Mouse (Mus musculus) telencephalon, adult 2 months (tissue): ENCODE measurements around the gene Lbr.

Source experiments
- DNase-seq: peaks from one replicate; pipeline ENCODE4 v3.0.0-alpha.2; 2011; ENCODE audit warnings: low read depth, low spot score

Gene Lbr

DNA sequence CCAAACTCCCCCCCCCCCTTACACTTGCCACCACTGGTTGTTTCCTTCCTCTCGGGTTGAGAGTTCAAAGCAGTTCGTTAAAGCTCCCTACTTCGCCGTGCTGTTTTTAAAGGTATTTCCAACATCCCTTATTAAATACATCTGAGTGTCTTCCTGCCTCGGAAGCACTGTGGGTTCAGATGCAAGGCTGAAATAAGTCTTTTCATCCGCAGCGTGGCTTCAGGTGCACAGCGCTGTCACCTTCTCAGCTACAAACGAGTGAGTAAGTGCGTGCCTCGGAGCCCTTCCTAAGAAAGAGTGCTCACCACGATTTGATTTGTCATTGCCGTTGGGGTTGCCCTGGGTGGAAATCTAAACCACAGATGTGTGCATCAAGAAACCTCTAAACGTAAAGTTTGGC is at the start of gene Lbr:
TSS of gene Lbr (minus strand) at position 266 of the 400 bp plus-strand sequence.
- DNase-seq: no peak

DNA sequence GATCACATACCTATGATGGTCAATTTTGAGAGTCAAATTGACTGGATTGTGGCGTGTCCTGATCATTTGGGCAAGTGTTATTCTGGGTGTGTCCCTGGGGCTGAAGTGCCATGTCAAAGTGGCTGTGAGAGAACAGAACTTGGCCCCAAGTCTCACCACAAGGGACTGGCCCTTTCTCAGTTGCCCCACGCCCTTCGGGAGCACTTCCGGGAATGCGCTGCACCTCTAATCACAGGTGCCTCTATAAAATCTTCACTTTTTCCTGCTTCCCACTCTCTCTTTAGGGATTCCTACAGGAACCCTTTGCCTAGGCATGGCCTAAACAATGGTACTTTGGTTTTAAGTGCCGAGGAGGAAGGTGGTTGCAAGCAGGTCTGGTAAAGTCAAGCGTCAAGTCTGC is 46.8 kb upstream of the Lbr start:
- DNase-seq: no peak

DNA sequence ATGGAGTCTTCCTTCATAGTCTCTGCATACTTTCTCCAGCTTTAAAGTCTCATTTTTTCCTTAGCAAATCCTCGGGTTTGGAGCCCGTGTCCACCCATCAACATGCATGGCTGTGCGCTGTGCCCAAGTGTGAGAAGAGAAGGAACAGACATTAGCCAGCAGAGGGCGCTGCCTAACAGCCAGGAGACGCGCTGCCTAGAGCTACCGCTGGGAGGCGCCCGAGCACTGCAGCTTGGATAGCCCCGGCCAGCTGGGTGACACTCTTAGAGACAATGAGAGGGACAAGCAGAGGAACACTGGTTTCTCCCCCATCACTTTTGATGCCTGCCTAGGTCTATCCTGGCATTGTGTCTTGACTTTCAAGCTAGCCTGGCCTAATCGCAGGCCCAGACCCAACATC is 46.0 kb upstream of the Lbr start:
- DNase-seq: peak; percentile 56

DNA sequence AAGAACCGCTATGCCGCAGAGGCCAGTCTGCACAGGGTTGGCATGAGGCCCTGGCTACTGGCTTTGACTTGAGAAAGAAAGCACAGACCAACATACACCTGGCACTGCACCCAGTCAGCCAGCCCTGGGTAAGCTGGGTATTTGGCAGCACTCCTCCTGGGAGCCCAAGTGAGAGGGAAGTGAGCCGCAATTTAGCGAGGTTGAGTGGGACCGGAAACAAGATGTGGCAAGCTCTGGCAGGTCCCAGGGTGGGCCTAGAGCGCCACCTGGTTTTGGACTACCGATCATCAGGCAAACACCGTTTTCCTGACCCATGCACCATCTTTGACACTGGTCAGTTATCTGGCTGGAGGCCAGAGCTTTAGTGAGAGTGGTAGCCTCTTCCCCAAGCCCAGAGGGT is 38.7 kb upstream of the Lbr start:
- no peak for DNase-seq

DNA sequence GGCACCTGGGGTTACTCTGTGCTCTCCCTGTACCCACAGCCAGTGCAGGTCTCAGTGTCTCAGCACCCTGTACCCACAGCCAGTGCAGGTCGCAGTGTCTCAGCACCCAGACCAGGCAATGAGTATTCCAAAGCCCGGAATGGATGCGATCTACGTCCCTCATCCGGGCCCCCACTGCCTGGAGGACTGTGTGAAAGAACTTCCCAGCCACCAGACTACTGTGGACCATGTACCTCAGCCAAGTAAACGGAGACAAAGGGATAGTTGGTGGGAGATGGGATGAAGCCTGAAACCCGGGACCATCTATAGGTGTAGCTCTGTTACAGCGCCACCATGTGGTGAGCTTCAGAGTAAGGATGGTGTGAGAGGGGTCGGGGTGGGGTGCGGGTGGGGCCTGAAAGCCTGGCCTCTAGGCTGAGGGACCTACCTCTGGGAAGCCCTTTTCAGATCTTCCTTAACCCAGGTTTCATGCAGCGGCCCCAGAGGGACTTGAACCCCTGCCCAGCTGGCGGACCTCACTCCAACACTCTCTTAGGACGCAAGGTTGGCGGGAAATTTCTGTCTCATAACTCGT is 38.0 kb upstream of the Lbr start:
- DNase-seq: no peak

DNA sequence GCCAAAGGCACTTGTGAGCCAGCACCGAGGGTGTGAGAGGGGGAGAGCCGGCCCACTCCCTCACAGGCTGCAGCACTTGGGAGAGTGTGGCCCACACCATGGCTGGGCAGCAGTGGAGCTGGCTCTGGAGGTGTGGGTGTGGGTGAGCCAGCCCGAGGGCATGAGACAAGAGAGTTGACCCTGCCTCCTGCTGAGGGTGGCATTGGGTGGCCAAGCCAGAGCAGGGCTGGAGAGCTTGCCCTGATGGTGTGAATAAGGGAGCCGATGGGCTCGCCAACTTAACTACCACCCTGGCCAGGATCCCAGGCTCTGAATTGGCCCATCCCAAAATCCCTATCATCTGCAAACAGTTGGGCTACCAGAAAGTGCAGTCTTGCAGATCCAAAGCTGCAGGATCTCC is 35.6 kb upstream of the Lbr start:
- no peak for DNase-seq

DNA sequence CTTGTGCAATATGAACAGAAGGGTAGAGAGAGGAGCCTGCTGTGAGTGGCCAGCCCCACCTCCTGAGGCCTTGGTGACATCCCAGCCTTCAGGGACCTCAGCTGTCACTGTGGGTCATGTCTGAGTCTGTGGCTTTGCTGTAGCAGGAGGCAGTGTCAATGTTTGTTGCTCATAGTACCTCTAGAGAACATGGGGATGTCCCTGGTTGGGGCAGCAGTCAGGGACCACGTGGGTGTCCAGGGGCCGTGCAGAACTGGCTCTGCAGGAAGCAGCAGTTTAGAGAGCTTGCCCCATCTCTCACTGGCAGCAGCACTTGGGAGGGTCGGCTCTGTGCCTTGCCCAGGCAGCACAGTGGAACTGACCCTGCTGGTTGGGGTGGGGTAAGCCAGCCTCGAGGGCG is 34.2 kb upstream of the Lbr start:
- DNase-seq: no peak

DNA sequence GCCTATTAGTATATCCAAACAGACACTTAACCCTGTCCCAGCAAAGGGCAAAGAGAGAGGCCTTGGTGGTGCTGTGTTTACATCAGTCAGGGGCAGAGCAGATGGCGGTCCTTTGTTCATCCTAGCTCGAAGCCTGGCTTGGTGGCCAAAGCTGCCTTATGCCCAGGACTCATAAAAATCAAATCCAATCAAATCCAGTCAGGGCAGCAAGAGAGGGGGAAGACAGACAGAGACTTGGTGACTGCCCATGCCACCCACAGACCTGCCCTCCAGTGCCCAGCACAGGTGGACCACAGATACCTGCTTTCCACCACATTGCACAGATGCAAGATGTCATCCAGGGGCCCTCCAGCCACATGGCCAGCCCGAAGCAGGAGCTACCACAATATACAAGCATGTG is 33.8 kb upstream of the Lbr start:
- no peak for DNase-seq

DNA sequence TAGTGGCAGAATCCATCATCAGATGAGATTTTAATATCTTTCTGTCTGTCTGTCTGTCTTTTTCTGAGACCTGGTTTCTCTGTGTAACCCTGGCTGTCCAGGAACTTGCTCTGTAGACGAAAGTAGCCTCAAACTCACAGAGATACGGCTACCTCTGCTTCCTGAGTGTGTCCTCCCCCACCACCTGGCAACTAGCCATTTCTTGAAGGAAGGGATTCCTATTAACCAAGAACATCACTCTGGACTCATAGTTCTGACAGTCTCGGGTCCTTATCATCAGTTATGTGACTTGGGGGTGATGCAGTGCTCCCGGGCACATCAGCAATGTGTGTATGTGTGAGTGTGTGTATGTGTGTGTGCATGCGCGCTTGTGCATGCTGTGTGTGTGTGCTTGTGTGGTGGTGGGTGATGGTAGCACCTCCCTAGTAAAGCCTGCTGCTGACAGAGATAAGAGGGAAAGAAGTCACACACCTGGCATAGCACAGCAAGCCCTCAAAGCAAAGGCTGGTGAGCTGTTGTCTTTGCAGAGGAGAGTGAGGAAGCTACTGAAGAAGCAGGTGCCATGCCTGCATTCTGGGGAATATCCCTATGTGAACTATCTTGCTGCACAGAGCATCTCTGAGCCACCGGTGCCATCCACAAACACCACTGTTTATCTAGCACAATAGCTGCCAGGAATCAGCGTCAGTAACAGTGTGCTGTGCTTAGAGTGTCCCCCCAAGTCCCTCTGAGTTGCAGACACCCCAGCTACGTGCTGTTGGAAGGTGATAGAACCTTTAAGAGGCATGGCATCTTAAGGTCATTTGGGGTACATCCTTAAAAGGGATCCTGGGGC is 30.5 kb upstream of the Lbr start:
- no peak for DNase-seq

DNA sequence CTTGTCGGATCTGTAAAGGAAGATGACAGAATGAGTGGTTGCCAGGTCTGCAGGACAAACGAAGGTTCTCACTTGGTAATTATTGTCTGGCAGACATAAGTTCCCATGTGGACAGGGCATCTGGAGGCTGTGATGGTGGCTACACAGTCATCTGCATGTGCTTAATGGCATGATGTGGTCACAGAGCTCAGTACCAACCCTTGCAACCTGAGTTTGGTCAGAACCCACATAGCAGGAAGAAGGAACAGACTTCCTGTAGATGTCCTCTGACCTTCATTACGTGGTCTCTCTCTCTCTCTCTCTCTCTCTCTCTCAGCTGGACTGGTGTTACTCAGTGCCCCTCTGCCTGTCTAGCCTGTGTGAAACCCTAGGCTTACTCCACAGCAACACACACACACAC is 29.8 kb upstream of the Lbr start:
- DNase-seq: no peak

DNA sequence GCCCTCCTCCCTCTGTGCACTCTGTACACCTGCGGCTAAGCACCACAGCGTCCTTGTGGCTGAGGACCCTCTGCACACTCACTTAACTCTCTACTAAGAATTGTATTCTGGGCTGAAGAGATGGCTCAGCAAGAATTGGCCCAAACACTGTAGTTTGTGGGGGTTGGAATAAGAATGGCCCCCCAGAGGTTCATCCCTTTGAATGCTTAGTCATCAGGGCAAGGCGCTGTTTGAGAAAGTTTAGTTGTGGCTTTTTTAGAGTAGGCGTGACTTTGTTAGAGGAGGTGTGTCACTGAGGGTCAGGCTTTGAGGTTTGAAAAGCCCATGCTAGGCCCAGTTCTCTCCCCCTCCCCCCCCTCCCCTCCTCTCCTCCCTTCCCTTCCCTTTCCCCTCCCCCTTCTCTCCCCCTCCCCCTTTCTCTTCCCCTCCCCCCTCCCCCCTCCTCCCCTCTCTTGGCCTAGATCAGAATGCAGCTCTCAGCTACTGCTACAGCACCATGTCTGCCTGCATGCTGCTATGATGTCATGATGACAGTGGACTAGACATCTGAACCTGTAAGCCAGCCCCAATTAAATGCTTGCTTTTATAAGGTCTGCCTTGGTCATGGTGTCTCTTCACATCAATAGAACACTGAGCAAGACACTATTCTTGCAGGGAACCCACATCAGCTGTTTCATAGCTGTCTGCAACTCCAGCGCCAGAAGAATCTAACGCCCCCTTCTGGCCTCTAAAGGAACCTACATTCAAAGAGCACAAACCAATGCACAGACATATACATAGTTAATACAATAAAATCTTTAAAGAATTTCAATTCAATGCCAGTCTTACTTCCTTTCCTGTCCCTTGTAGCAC is 23.8 kb upstream of the Lbr start:
- DNase-seq: no peak

DNA sequence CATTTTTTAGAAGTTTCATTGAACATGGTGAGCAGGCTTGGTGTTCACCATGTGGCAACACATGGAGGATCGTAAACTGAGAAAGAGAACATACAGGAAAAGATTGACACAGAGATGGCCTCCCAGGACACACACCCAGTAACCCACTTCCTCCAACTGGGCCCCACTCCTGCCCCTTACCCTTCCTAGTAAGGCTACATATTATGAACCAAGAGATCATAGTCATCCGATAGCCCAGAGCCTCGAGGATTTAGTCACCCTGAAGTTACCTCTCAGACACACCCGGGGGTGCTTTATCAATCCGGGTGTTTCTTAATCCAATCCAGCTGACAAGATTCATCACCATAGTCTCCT is 23.0 kb upstream of the Lbr start:
- no peak for DNase-seq

DNA sequence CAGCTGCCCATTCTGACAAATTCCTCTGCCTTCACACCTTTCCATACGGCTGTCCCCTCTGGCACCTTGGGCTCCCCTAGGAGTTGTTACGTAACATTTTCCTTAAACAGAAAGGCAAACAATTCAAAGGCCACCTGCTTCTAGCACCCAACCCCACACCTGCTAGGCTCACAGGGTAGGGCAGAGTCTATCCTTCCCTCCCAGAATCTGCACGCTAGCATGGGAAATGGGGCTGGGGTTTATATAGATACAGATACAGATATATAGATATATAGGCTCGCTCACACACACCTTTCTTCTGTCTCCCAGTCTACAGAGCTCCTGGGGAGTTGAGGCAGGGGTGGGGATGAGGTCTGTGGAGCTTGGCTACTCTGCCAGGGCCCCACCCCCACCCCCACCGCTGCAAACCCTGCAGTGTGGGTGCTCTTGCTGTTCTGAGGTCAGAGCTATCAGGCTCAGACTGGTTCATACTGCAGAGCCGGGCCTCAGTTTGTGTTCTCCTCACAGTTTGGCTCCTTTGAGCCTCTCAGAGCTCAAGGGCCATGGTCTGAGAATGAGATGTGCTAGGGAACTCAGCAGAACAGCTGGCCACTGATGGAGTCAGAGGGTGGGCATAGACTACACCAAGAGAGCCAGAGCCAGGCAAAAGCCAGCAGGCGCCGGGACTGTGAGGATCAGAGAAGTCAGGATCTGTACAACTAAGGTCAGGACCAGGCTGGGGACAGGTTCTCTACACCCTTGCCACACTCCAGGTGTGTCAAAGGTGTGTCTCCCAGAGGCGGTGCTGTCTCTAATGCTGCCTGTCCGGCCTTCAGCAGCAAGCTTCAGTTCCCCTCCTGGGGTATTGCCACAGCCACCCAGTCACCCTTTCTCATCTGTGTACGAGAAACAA is 22.4 kb upstream of the Lbr start:
- DNase-seq: no peak

DNA sequence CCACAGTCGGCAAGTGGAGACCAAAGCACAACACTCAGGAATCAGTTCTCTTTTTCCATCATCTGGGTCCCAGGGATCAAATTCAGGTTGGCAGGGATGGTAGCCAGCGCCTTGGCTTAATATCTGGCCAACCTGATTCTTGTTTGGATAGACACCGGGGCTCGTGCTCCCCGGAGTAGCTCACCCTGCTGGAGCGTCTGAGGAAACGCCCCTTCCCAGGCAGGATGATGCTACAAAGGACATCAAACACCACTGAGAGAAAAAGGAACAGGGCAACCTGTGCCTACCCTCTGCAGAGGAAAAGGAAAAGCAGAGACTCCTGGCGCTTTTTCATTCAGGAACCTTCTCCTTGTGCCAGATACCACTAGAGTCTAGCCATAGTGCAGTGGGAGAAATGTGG is 20.6 kb upstream of the Lbr start:
- DNase-seq: no peak

DNA sequence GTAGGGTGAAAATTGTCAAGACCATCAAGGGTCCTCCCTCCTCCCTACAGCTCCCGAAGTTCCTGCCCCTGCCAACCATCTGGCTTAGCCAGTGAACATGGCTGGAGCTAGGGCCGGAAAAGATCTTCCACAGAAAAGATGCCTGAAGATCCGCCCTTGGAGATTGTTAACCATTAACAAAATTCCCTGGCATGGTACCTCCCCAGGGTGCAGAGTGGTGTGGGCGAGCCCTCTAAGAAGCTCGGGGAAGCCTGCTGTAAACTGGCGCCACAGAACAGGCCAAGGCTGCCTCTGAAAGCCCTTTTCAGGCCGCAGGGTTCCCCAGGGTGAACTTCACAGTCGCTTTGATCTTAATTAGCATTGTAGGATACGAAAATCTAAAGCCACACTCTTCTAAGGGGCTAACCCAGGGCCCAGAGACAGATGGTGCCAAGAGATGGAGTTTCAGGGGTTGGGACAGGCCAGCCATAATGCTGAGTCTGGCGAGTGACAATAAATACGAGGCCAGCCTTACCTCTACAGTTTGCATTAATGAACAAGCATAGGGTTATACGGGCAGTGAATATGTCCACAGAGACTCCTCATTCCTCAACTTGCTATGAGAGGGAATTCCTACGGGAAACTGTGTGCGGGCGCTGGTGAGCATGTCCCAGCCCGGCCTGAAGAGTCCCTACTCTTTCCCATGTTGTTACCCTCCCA is 20.0 kb upstream of the Lbr start:
- DNase-seq: no peak

DNA sequence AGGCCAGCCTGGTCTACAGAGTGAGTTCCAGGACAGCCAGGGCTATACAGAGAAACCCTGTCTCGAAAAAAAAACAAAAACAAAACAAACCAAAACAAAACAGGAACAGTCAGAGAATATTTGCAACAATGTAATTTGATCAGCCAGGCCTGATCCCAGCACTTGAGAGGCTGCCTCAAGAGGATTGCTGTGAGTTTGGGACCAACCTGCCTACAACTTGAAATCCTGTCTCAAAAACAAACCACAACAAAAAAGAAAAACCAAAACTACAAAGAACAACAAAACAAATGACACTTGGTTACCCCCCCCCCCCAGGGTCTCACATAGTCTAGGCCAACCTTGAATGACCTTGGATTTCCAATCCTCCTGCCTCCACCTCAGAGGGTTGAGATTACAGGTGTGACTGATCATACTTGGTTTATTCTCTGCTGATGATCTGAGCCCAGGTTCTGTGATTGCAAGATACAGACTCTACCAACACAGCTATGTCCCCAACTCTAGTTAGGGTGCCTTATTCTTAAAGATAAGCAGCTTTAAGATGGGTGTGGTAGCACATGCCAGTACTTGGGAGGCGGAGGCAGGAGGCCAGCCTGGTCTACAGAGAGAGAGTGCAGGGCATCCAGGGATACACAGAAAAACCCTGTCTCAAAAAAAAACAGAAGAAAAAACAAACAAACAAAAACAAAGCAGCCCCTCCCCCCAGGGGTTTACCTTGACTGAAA is 18.5 kb upstream of the Lbr start:
- DNase-seq: no peak

DNA sequence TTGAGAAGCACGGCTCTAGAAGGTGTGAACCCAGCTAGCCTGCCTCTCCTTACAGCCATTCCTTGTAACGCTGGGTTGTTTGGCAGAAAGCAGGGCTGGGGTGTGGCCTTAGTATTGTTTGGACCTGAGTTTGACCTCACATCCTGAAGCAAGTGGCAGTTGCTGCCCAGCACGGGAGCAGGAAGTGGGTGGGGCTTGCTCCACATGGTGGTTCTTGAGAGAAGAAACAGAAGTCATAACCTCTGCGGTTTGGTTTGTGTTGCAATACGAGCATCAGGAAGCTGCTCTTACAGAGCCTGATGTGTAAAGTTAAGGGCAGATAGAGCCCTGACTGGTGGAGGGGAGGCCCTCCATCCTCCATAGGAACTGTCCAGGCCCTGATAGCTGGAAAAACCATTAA is 17.8 kb upstream of the Lbr start:
- no peak for DNase-seq

DNA sequence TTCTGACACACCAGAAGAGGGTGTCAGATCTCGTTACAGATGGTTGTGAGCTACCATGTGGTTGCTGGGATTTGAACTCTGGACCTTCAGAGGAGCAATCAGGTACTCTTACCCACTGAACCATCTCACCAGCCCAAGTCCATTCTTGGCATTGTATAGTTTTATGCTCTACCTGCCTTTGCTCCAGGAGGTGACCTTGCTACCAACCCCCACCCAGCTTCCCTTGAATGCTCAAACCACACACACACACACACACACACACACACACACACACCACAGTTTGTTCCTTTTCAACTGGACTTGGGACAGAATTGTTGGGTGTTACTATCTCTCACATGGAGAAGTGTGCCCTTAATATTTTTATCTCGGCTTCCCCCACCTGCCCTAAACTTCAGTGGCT is 13.5 kb upstream of the Lbr start:
- no peak for DNase-seq

DNA sequence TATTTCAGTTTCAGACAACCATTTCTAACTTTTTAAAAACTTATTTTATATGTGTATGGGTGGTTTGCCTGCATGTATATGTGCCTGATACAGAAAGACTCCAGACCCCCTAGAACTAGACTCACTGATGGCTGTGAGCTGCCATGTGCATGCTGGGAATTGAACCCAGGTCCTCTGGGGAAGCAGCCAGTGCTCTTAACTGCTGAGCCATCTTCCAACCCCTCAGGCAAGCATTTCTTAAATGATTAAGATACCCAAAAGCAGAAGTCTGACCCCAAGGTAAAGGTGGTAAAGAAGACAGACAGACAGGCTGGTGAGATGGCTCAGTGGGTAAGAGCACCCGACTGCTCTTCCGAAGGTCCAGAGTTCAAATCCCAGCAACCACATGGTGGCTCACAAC is 12.0 kb upstream of the Lbr start:
- no peak for DNase-seq

DNA sequence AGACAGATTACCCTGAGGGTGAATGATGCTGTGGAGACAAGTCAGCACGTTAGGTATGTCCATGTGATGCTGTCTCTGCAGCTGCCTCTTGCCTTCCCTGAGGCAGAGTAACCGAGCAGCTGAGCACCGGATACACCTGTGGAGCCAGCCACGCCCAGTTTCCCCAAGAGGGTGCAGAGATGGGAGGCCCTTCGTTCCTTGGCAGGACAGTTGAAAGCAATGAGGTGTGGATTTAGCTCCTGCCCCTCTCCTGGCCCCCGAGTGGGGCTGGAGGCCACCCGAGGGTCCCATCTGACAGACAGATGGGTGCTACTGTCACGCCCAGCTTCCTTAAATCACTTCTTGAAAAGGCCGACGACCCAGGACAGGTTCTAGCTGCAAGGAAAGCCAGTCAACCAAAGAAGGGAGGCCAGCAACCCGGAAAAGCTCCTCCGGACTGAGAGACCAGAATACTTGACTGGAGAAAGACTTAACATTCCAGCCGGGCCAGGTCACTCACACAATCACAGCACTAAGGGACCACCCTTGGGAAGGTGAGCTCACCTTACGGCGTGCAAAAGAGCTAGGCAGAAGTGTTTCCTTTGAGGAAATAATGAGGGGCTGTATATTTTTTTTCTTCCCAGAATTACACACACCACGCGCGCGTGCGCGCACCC is 10.4 kb upstream of the Lbr start:
- no peak for DNase-seq
